Mouse (Mus musculus): ENCODE data around the gene Ivns1abp. TPM values are rescaled to one million over a fixed set of nuclear protein-coding genes. Genes with fewer than 3 reads are reported as not detected.

The Ivns1abp gene
- polyA plus RNA-seq, 1 experiment from 2014 or later, result 101 TPM

DNA sequence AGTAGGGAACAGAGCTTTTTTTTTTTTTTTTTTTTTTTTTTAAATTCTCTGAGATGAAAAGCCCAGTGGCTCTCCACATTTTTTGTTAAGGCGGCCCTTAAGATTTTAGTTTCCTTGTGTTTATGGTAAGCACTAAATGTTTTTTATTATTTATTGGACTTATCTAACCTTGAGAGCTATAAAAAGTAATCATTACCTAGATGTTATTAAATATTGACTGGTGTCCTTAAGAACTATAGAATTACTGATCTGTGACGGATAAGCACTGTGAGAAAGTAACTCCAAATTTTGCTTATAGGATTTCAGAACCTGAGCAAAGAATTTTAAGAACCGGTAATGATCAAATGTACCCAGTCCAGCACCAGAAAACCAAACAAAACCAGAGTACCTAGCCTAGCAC, 11.5 kb upstream of the Ivns1abp start:
- Histone ChIP-seq H3K27ac (ENCODE audit: low read depth, low read length) (peak overlapping the region; percentile 2; the same call in 1 of the 2 replicates), H3K4me3 (ENCODE audit: low read depth, low read length) (no peak overlapping the region), H3K4me2 (replicated peaks; ENCODE audit: low read depth) (no peak overlapping the region), H3K9me3 (ENCODE audit: control insufficient read depth) (no peaks in the 10 kb centered on the region), H3K27me3 (replicated peaks; ENCODE audit: control insufficient read depth, insufficient read depth, low read length) (no peaks in the 10 kb centered on the region), H3K4me1 (replicated peaks; ENCODE audit: control insufficient read depth, insufficient read depth, low read length) (peaks cover 4% of the 10 kb centered on the region; the same call in 1 of the 2 replicates), H3K9ac (ENCODE audit: low read depth, low read length) (no peak overlapping the region), H3K36me3 (ENCODE audit: control insufficient read depth, insufficient read depth) (no peaks in the 10 kb centered on the region)
- TF ChIP-seq CTCF (IDR thresholded peaks at IDR 0.05; ENCODE audit: low read depth), result no peak
- 34% methylated on average over 3 of the region's 3 CpGs for WGBS
- ATAC-seq, result peak; percentile 63

DNA sequence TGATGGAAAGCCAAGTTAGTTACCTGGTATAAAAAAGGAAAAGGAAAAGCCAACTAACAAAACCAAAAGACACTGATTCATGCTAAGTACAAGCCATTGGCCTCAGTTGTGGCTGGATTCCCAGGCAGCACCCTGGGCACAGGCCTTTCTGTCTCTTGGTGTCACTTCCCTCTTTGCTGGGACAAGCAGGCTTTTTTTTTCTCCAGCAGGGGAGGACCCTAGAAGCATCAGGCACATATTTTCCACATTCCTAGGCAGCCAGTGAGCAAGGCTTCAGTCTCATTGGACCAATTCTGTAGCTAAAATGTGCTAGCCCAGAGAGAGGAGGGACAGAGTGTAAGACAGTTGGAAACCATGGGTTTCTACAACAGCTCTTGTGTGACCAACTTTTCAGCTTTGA, 6.0 kb upstream of the Ivns1abp start:
- Histone ChIP-seq H3K27ac (ENCODE audit: low read depth, low read length) (0 out of 2 replicates have a peak overlapping the region, but pooled peaks have one; percentile 10), H3K9me3 (ENCODE audit: control insufficient read depth) (no peaks in the 10 kb centered on the region), H3K36me3 (ENCODE audit: control insufficient read depth, insufficient read depth) (no peaks in the 10 kb centered on the region), H3K4me2 (replicated peaks; ENCODE audit: low read depth) (no peak overlapping the region), H3K4me3 (ENCODE audit: low read depth, low read length) (no peak overlapping the region), H3K9ac (ENCODE audit: low read depth, low read length) (no peak overlapping the region), H3K27me3 (replicated peaks; ENCODE audit: control insufficient read depth, insufficient read depth, low read length) (no peaks in the 10 kb centered on the region), H3K4me1 (replicated peaks; ENCODE audit: control insufficient read depth, insufficient read depth, low read length) (peaks cover 12% of the 10 kb centered on the region; the same call in 1 of the 2 replicates)
- TF ChIP-seq CTCF (IDR thresholded peaks at IDR 0.05; ENCODE audit: low read depth), result no peak
- no peak for ATAC-seq

DNA sequence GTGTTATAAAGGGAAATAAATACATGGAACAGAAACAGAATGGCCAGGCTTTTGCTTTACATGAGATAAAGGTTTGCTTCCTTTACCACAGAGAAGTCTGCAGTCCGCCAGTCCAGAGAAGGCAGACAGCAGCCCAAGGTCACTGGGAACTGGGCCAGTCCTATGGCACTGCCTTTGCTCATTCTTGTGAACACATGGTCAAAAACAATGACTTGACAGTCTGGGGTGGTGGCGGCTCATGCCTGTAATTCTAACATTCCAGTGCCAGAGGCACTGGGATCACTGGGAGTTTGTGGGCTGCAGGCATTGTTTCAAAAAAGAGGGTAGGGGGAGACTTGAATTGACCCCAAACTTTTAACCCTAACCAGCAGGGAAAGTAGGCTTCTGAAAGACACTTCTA, 5.3 kb upstream of the Ivns1abp start:
- H3K4me2 ChIP-seq (replicated peaks; ENCODE audit: low read depth), result no peak overlapping the region
- H3K9ac ChIP-seq (ENCODE audit: low read depth, low read length), result no peak overlapping the region
- no peaks in the 10 kb centered on the region for H3K9me3 ChIP-seq (ENCODE audit: control insufficient read depth)
- ATAC-seq, result peak; percentile 39; the same call in 1 of the 2 replicates
- H3K4me1 ChIP-seq (replicated peaks; ENCODE audit: control insufficient read depth, insufficient read depth, low read length), result peaks cover 12% of the 10 kb centered on the region; the same call in 1 of the 2 replicates
- no peaks in the 10 kb centered on the region for H3K27me3 ChIP-seq (replicated peaks; ENCODE audit: control insufficient read depth, insufficient read depth, low read length)
- H3K36me3 ChIP-seq (ENCODE audit: control insufficient read depth, insufficient read depth), result no peaks in the 10 kb centered on the region
- H3K27ac ChIP-seq (ENCODE audit: low read depth, low read length), result peak overlapping the region; percentile 64
- 29% methylated on average over 2 of the region's 2 CpGs for WGBS
- H3K4me3 ChIP-seq (ENCODE audit: low read depth, low read length), result no peak overlapping the region
- TF ChIP-seq CTCF (IDR thresholded peaks at IDR 0.05; ENCODE audit: low read depth), result no peak

DNA sequence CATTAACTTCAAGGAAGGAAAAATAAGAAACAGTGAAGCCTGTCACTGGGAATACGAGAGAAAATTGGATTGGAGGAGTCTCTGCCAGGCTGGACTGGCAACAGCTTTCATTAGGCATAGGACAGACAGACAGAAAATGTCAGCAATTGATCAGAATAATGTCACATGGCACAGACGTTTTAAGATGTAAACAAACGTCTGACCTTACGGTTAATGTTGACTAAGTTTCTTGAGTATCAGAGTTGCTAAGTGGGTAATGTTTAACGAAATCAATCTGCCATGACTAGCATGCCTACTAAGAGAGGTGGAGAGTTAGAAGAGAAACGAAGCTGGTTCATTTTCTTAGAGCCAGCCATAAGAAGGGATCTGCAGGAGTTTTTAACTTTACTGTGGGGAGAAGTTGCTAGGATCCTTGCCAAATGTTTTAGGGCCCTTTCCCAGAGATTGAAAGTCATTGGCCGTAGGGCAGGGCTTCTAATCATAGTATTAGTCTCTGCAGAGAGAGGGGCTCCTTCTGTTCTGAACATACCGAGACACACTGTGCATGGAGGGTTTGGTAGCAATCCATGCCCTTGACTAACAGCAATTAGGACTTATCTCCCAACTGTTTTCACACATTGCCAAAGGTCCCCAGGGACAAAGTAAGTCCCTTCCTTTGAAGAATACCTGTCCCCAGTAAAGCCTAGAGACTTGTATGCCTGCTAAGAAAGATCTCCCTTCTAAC, 2.8 kb upstream of the Ivns1abp start:
- no peaks in the 10 kb centered on the region for H3K36me3 ChIP-seq (ENCODE audit: control insufficient read depth, insufficient read depth)
- ATAC-seq, result no peak
- no peak overlapping the region for H3K4me3 ChIP-seq (ENCODE audit: low read depth, low read length)
- no peaks in the 10 kb centered on the region for H3K9me3 ChIP-seq (ENCODE audit: control insufficient read depth)
- 21% methylated on average over 8 of the region's 8 CpGs for WGBS
- H3K9ac ChIP-seq (ENCODE audit: low read depth, low read length), result no peak overlapping the region
- peak overlapping the region; percentile 70 for H3K27ac ChIP-seq (ENCODE audit: low read depth, low read length)
- no peak for TF ChIP-seq CTCF (IDR thresholded peaks at IDR 0.05; ENCODE audit: low read depth)
- peaks cover 12% of the 10 kb centered on the region; the same call in 1 of the 2 replicates for H3K4me1 ChIP-seq (replicated peaks; ENCODE audit: control insufficient read depth, insufficient read depth, low read length)
- H3K27me3 ChIP-seq (replicated peaks; ENCODE audit: control insufficient read depth, insufficient read depth, low read length), result no peaks in the 10 kb centered on the region
- peak overlapping the region; percentile 74 for H3K4me2 ChIP-seq (replicated peaks; ENCODE audit: low read depth)

DNA sequence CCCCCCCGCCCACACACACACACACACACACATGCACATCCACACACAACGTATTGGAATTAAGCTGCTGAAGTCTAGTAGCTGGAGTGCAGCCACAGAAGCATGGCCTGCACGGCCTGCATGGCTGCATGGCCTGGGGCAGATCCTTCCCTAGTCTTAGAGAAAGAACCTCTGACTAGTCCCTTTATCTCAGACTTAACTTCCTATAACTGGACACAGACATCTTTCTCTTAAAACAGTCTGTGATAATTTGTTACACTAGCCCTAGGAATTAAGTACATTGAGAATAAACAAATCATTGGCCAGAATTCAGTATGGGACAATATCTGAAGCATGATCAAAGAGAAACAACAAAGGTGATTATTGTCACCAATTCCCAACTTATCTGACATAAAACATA, 2.0 kb upstream of the Ivns1abp start:
- no peak for ATAC-seq
- H3K27me3 ChIP-seq (replicated peaks; ENCODE audit: control insufficient read depth, insufficient read depth, low read length), result no peaks in the 10 kb centered on the region
- H3K4me3 ChIP-seq (ENCODE audit: low read depth, low read length), result peak overlapping the region; percentile 95
- H3K9ac ChIP-seq (ENCODE audit: low read depth, low read length), result 0 out of 2 replicates have a peak overlapping the region, but pooled peaks have one; percentile 19
- WGBS, result 33% methylated on average over 3 of the region's 3 CpGs
- peak overlapping the region; percentile 74 for H3K4me2 ChIP-seq (replicated peaks; ENCODE audit: low read depth)
- peak overlapping the region; percentile 96; the same call in 1 of the 2 replicates for H3K27ac ChIP-seq (ENCODE audit: low read depth, low read length)
- no peaks in the 10 kb centered on the region for H3K9me3 ChIP-seq (ENCODE audit: control insufficient read depth)
- H3K36me3 ChIP-seq (ENCODE audit: control insufficient read depth, insufficient read depth), result no peaks in the 10 kb centered on the region
- no peak for TF ChIP-seq CTCF (IDR thresholded peaks at IDR 0.05; ENCODE audit: low read depth)
- H3K4me1 ChIP-seq (replicated peaks; ENCODE audit: control insufficient read depth, insufficient read depth, low read length), result peaks cover 12% of the 10 kb centered on the region; the same call in 1 of the 2 replicates

DNA sequence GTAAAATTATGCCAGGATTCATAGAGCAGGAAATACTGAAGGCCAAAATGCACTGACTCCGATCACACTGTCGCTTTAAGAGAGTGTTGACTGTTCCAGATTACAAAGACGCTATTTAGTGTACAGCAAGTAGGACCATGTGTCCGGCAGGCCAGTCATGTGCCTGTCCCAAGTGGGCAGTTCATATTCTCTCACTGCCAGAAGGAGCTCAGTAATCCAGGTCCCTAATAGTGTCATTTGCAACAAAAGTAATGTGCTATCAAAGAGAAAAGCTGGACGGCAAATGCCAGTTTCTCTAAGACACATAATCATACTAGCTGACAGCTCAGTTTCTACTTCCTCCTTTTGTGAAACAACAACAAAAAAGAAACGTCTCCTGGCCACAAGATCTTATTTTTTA, 1.3 kb upstream of the Ivns1abp start:
- Histone ChIP-seq H3K27ac (ENCODE audit: low read depth, low read length) (peak overlapping the region; percentile 96), H3K27me3 (replicated peaks; ENCODE audit: control insufficient read depth, insufficient read depth, low read length) (no peaks in the 10 kb centered on the region), H3K36me3 (ENCODE audit: control insufficient read depth, insufficient read depth) (no peaks in the 10 kb centered on the region), H3K4me3 (ENCODE audit: low read depth, low read length) (peak overlapping the region; percentile 95), H3K9ac (ENCODE audit: low read depth, low read length) (0 out of 2 replicates have a peak overlapping the region, but pooled peaks have one; percentile 93), H3K9me3 (ENCODE audit: control insufficient read depth) (no peaks in the 10 kb centered on the region), H3K4me1 (replicated peaks; ENCODE audit: control insufficient read depth, insufficient read depth, low read length) (peaks cover 12% of the 10 kb centered on the region; the same call in 1 of the 2 replicates), H3K4me2 (replicated peaks; ENCODE audit: low read depth) (peak overlapping the region; percentile 74)
- no peak for TF ChIP-seq CTCF (IDR thresholded peaks at IDR 0.05; ENCODE audit: low read depth)
- WGBS, result 16% methylated on average over 6 of the region's 6 CpGs
- ATAC-seq, result no peak

Data from intestine, postnatal 0 days (tissue).